Mouse (Mus musculus) midbrain, embryonic 13.5 days (tissue): Measurements from ENCODE around the gene Slc38a8. TPM values are rescaled to one million over a fixed set of nuclear protein-coding genes. Genes with fewer than 3 reads are reported as not detected.

Experiments used
- ATAC-seq: fragments of 200-750 bp; cut with Nextera tagmentation; 2 replicates; pipeline ENCODE4 v1.8.0; 2017; ENCODE audit warnings: mild to moderate bottlenecking, moderate TSS enrichment, moderate library complexity
- H3K27ac ChIP-seq: fragments of 300-500 bp; sonication (generic); 2 replicates; pipeline ENCODE4 v1.5.1; 2015; ENCODE audit warnings: inconsistent platforms, mild to moderate bottlenecking, moderate library complexity
- H3K27me3 ChIP-seq: fragments of 300-500 bp; sonication (generic); 2 replicates; pipeline ENCODE4 v1.6.1; 2015; ENCODE audit warnings: mild to moderate bottlenecking, inconsistent platforms
- H3K36me3 ChIP-seq: fragments of 300-500 bp; sonication (generic); 2 replicates; pipeline ENCODE4 v1.6.1; 2015; ENCODE audit warnings: mild to moderate bottlenecking, inconsistent platforms
- H3K4me1 ChIP-seq: fragments of 300-500 bp; sonication (generic); replicated peaks from 2 replicates; pipeline ENCODE4 v1.6.1; 2015; ENCODE audit warnings: inconsistent platforms
- H3K4me2 ChIP-seq: fragments of 300-500 bp; sonication (generic); replicated peaks from 2 replicates; pipeline ENCODE4 v1.6.1; 2015; ENCODE audit warnings: moderate library complexity, mild to moderate bottlenecking, inconsistent platforms
- H3K4me3 ChIP-seq: fragments of 300-500 bp; sonication (generic); replicated peaks from 2 replicates; pipeline ENCODE4 v1.5.1; 2015; ENCODE audit warnings: mild to moderate bottlenecking, inconsistent platforms
- H3K9ac ChIP-seq: fragments of 300-500 bp; sonication (generic); replicated peaks from 2 replicates; pipeline ENCODE4 v1.6.1; 2015; ENCODE audit warnings: mild to moderate bottlenecking, inconsistent platforms
- H3K9me3 ChIP-seq: fragments of 300-500 bp; sonication (generic); 2 replicates; pipeline ENCODE4 v1.6.1; 2016; ENCODE audit warnings: mild to moderate bottlenecking, inconsistent platforms
- WGBS: fragments of 180-500 bp; shearing (Covaris S2); methylation state at CpG from one replicate; pipeline ENCODE4 v1.1.7; 2015; 5-methylcytosine and 5-hydroxymethylcytosine counted together
- polyA plus RNA-seq: library from polyadenylated mRNA; unstranded; fragments of >200 nt; fragmentation: Nextera tagmentation; extraction: Ambion mirVana; gene quantifications from 2 replicates; pipeline ENCODE4 v1.2.1, GENCODE M21; 2015

The Slc38a8 gene
- polyA plus RNA-seq, 1 experiment from 2014 or later = not detected

- Histone ChIP-seq H3K36me3 (no peaks in the 10 kb centered on the region), H3K4me1 (peaks cover 14% of the 10 kb centered on the region), H3K27me3 (0 out of 2 replicates have a peak, but pooled peaks cover 5% of the 10 kb centered on the region), H3K27ac (no peak overlapping the region), H3K4me3 (no peak overlapping the region), H3K9me3 (no peaks in the 10 kb centered on the region), H3K9ac (no peak overlapping the region), H3K4me2 (no peak overlapping the region)
- 23% methylated on average over 9 of the region's 9 CpGs for WGBS
- no peak for ATAC-seq
Measured at GRCm38 (mm10) chr8:119436933-119437332, 64.6 kb downstream of the Slc38a8 start.

GRCm38 (mm10) chr8:119436331-119436730 lies 65.2 kb downstream of the Slc38a8 start:
- no peaks in the 10 kb centered on the region for H3K36me3 ChIP-seq
- H3K9me3 ChIP-seq = no peaks in the 10 kb centered on the region
- H3K27me3 ChIP-seq = no peaks in the 10 kb centered on the region
- no peak overlapping the region for H3K4me2 ChIP-seq
- H3K4me1 ChIP-seq = peaks cover 14% of the 10 kb centered on the region
- no peak overlapping the region for H3K4me3 ChIP-seq
- ATAC-seq = no peak
- no peak overlapping the region for H3K27ac ChIP-seq
- WGBS = 86% methylated on average over 10 of the region's 10 CpGs
- H3K9ac ChIP-seq = no peak overlapping the region

- H3K4me3 ChIP-seq = no peak overlapping the region
- no peaks in the 10 kb centered on the region for H3K27me3 ChIP-seq
- no peaks in the 10 kb centered on the region for H3K36me3 ChIP-seq
- H3K4me1 ChIP-seq = peaks cover 9% of the 10 kb centered on the region
- no peak overlapping the region for H3K27ac ChIP-seq
- 86% methylated on average over 7 of the region's 7 CpGs for WGBS
- H3K9me3 ChIP-seq = no peaks in the 10 kb centered on the region
- no peak for ATAC-seq
- no peak overlapping the region for H3K9ac ChIP-seq
- H3K4me2 ChIP-seq = no peak overlapping the region
Measured at GRCm38 (mm10) chr8:119435527-119435926, 66.0 kb downstream of the Slc38a8 start.

GRCm38 (mm10) chr8:119434569-119434968 lies 66.9 kb downstream of the Slc38a8 start:
- no peak overlapping the region for H3K4me3 ChIP-seq
- H3K4me1 ChIP-seq = no peaks in the 10 kb centered on the region
- 83% methylated on average over 6 of the region's 6 CpGs for WGBS
- no peaks in the 10 kb centered on the region for H3K27me3 ChIP-seq
- H3K9ac ChIP-seq = no peak overlapping the region
- H3K27ac ChIP-seq = no peak overlapping the region
- no peaks in the 10 kb centered on the region for H3K9me3 ChIP-seq
- ATAC-seq = no peak
- no peak overlapping the region for H3K4me2 ChIP-seq
- no peaks in the 10 kb centered on the region for H3K36me3 ChIP-seq

- no peak for ATAC-seq
- no peak within 1 kb of the TSS for H3K27ac ChIP-seq
- H3K36me3 ChIP-seq = no peaks in the 10 kb centered on the region
- H3K9ac ChIP-seq = no peak within 1 kb of the TSS
- WGBS = 91% methylated on average over 13 of the region's 13 CpGs
- no peaks in the 10 kb centered on the region for H3K4me1 ChIP-seq
- no peaks in the 10 kb centered on the region for H3K9me3 ChIP-seq
- H3K4me3 ChIP-seq = no peak within 1 kb of the TSS
- H3K4me2 ChIP-seq = no peak within 1 kb of the TSS
- no peaks in the 10 kb centered on the region for H3K27me3 ChIP-seq
Measured at GRCm38 (mm10) chr8:119433582-119434174, 67.8 kb downstream of the Slc38a8 start, which contains the start of gene Osgin1. Osgin1 (plus strand) TSS chr8:119434124.

GRCm38 (mm10) chr8:119432372-119432771 lies 69.1 kb downstream of the Slc38a8 start:
- Histone ChIP-seq H3K27me3 (no peaks in the 10 kb centered on the region), H3K27ac (no peak overlapping the region), H3K9me3 (no peaks in the 10 kb centered on the region), H3K4me1 (no peaks in the 10 kb centered on the region), H3K9ac (no peak overlapping the region), H3K4me3 (no peak overlapping the region), H3K36me3 (no peaks in the 10 kb centered on the region), H3K4me2 (no peak overlapping the region)
- ATAC-seq = no peak
- 57% methylated on average over 3 of the region's 3 CpGs for WGBS

GRCm38 (mm10) chr8:119430690-119431089 lies 70.8 kb downstream of the Slc38a8 start:
- H3K4me1 ChIP-seq = no peaks in the 10 kb centered on the region
- WGBS = 89% methylated on average over 7 of the region's 7 CpGs
- no peak for ATAC-seq
- H3K27me3 ChIP-seq = no peaks in the 10 kb centered on the region
- H3K4me2 ChIP-seq = no peak overlapping the region
- H3K27ac ChIP-seq = no peak overlapping the region
- no peaks in the 10 kb centered on the region for H3K36me3 ChIP-seq
- no peak overlapping the region for H3K9ac ChIP-seq
- H3K4me3 ChIP-seq = no peak overlapping the region
- no peaks in the 10 kb centered on the region for H3K9me3 ChIP-seq

GRCm38 (mm10) chr8:119430250-119430649 lies 71.2 kb downstream of the Slc38a8 start:
- WGBS = 82% methylated on average over 8 of the region's 8 CpGs
- Histone ChIP-seq H3K9me3 (no peaks in the 10 kb centered on the region), H3K4me1 (no peaks in the 10 kb centered on the region), H3K36me3 (no peaks in the 10 kb centered on the region), H3K9ac (no peak overlapping the region), H3K4me2 (no peak overlapping the region), H3K4me3 (no peak overlapping the region), H3K27me3 (no peaks in the 10 kb centered on the region), H3K27ac (no peak overlapping the region)
- no peak for ATAC-seq

Other genes starting within 250 kb of the Slc38a8 start
- 582 and 588 TPM in 2 replicates for gene Hsbp1, start 157.2 kb downstream of the Slc38a8 start, polyA plus RNA-seq
- 11.8 and 13.8 TPM in 2 replicates for gene Mlycd, start 106.8 kb downstream of the Slc38a8 start, polyA plus RNA-seq
- gene Osgin1, start 67.6 kb downstream of the Slc38a8 start, polyA plus RNA-seq = 0.10 and 0.28 TPM in 2 replicates
- gene Necab2, start 55.0 kb downstream of the Slc38a8 start, polyA plus RNA-seq = 34.9 and 37.6 TPM in 2 replicates
- gene Mbtps1, start 57.0 kb upstream of the Slc38a8 start, polyA plus RNA-seq = 67.7 and 70.4 TPM in 2 replicates
- gene Hsdl1, start 73.5 kb upstream of the Slc38a8 start, polyA plus RNA-seq = 153 and 157 TPM in 2 replicates
- gene Dnaaf1, start 73.5 kb upstream of the Slc38a8 start, polyA plus RNA-seq = 0.12 and 0.15 TPM in 2 replicates
- 14.9 and 15.1 TPM in 2 replicates for gene Taf1c, start 103.5 kb upstream of the Slc38a8 start, polyA plus RNA-seq
- gene Adad2, start 111.0 kb upstream of the Slc38a8 start, polyA plus RNA-seq = not detected in 2 replicates
- gene Kcng4, start 134.0 kb upstream of the Slc38a8 start, polyA plus RNA-seq = 0.08 and 0.47 TPM in 2 replicates
- gene Wfdc1, start 164.7 kb upstream of the Slc38a8 start, polyA plus RNA-seq = 2.0 and 2.1 TPM in 2 replicates
- gene Atp2c2, start 198.3 kb upstream of the Slc38a8 start, polyA plus RNA-seq = not detected in 2 replicates